Mouse (Mus musculus) layer of hippocampus, postnatal 10 days (tissue): ENCODE data around the gene Cmtm5. TPM values are rescaled to one million over a fixed set of nuclear protein-coding genes. Genes with fewer than 3 reads are reported as not detected.
"Not testable (repeated sequence)": the region's sequence is repeated elsewhere in the genome, so short reads cannot be mapped to it uniquely, and the experiment has no call there.

Experiments used
- DNase-seq, 2 experiments: peaks; one replicate each; pipeline ENCODE4 v3.0.0; 2021; ENCODE audit warnings: low spot score in 2 of 2
- total RNA-seq, 2 experiments: library from RNA; stranded (reverse); gene quantifications; 2 replicates each; pipeline ENCODE4 v1.2.3; 2021

Cmtm5 gene
- total RNA-seq, 2 experiments from 2014 or later = 33.5 to 37.0 TPM

- DNase-seq = no peak
Measured at GRCm38 (mm10) chr14:54930431-54930830, 5.6 kb upstream of the Cmtm5 start.

DNA sequence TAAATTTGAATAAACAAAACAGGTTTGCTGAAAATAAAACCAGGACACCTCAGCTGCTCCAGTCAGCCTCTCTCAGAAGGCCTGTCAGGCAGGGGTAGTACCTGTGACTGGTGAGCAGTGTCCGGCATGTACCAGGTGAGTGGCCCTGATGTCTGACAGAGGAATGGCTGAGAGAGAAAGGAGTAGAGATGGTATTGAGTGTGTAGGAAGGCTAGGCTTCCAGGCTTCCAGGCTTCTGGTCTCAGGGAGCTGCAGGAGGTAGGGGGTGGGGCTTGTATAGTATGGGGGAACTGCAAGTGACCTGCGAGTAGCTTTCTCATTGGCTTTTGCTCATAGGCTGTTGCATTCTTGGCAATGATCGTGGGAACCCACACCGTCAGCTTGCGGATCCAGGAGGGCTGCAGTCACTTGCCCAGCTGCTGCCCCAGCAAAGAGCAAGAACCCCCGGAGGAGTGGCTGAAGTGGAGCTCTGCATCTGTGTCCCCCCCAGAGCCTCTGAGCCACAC lies 3.4 kb upstream of the Cmtm5 start, which contains the start of gene Il25:
TSS of gene Il25 (plus strand) at position 51 of the 506 bp plus-strand sequence.
- DNase-seq = no peak

- DNase-seq = no peak
Measured at GRCm38 (mm10) chr14:54936831-54937160, 735 bp downstream of the Cmtm5 start.

GRCm38 (mm10) chr14:54937361-54938182 lies 1.5 kb downstream of the Cmtm5 start:
- DNase-seq = no peak

DNA sequence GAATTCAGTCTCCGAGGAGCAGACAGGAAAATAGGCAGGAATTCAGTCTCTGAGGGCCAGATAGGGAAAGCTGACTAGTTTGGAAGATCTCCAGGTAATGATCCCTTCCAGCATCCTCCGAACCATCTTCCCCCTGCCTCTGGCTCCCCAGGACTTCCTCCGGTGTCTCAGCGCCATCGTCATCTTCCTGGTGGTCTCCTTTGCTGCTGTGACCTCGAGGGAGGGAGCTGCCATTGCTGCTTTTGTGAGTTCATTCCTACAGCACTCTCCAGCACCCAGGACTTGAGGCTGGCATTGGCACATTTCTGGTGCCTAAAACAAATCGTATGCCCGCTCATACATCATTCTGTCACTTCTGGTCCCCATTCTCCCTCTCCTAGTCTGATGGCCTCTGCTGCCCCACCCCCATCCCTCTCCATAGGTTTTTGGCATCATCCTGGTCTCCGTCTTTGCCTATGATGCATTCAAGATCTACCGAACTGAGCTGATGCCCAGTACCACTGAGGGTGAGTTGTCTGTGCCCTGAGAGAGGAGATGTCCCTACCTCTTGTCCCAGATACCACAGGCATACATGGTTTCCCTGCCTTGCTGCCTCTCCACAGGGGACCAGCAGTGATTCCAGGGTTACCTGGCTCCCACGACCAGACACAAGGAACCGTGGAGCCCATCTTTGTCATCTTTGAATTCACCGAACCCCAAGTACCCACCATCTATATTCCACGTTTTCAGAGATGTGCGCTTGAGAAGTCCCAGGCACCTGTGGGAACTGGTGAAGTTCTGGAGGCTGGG lies 2.6 kb downstream of the Cmtm5 start:
- no peak for DNase-seq

- DNase-seq = peak; percentile 57 to 66
Measured at GRCm38 (mm10) chr14:54939434-54940175, 3.5 kb downstream of the Cmtm5 start.

DNA sequence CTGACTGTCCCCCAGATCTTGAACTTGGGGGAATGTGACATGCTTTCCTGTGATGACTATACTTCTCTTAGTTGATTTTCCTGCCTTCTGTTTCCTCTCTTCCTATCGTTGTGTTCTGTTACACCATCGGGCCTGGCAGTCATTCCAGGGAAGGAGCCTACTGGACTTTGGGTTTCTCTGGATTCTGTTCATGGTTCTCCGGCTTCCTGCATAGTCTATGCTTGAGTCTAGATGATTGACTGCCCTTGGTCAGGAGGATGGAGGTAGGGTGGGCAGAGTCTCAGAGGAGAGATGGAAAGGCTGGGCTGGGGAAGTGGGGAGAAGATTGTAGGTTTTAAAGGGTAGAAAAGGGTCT lies 4.1 kb downstream of the Cmtm5 start:
- no peak for DNase-seq

- no peak for DNase-seq
Measured at GRCm38 (mm10) chr14:54941024-54941978, 5.2 kb downstream of the Cmtm5 start.

DNA sequence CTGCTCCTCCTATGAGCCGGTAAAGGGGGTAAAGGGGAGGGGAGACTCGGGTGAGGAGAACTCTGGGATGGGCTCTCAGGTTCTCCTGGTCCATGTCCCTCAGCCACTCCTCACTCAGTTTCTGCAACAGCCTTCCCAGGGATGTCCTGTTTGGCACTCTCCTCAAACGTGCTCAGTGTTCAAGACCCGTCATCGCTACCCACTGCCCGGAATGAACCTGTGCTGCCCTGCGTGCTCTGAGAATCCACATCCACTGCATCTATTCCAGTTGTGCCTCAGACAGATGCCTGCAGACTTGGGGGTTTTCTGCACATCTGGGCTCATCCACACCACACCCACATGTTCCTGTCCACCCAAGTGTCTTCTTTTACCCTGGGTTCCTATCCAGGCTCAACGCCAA lies 6.4 kb downstream of the Cmtm5 start:
- no peak for DNase-seq

DNA sequence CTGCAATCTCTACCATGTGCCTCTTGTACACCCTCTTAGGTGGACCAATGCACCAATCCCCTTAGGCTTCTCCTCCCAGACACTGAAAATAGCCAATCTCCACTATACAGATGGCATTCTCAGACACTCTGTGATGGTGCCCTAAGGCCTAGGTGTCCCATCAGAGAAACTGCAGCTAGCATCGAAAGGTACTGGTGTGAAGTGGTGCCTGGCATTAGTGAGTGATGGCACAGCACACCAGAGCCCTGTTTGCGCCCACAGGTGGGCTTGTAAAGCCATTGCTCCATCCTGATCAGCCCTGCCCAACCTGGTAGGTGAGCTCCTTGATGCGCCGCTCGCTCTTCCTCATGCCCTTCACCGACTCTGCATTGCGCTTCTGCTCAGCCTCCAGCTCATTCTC lies 7.9 kb downstream of the Cmtm5 start:
- DNase-seq = no peak

- DNase-seq = no peak
Measured at GRCm38 (mm10) chr14:54944939-54945338, 8.9 kb downstream of the Cmtm5 start.

GRCm38 (mm10) chr14:54945975-54946704 lies 10.1 kb downstream of the Cmtm5 start:
- DNase-seq = no peak

- DNase-seq = not testable (repeated sequence)
Measured at GRCm38 (mm10) chr14:54947008-54947407, 10.9 kb downstream of the Cmtm5 start.

DNA sequence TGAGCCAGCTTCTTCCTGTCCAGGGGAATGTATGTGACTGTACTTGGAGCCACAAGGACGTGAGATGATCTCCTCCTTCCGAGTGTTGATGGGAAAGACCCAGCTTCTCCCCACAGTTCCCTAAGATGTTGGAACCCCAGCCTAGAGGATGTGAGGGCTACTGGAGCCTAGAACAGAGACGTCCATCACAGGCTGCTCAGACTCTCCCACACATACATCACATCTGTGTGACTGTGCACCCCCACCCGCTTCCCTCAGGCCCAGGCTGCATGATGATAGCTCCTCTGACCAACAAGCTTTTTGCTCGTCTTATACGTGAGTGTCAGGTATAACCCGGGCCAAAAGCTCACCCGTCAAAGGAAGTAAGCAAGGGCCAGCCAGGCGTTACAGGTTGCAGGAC lies 12.7 kb downstream of the Cmtm5 start:
- no peak for DNase-seq

DNA sequence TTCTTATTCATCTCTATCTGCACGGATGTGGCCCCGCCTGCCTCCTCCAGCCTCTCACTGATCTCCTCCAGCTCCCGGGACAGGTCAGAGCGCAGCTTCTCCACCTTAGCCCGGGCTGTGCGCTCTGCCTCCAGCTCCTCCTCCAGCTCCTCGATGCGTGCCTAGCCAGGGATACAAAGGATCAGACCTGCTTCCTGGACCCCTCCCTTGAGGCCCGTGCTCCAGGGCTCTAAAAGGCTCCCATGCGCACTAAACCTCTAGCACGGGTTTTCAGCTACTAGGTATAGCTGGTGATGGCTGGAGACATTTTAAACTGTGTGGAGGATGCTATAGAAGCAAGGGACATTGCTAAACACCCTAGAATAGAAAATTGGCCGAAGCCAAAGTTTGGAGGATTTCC lies 14.4 kb downstream of the Cmtm5 start:
- DNase-seq = no peak

DNA sequence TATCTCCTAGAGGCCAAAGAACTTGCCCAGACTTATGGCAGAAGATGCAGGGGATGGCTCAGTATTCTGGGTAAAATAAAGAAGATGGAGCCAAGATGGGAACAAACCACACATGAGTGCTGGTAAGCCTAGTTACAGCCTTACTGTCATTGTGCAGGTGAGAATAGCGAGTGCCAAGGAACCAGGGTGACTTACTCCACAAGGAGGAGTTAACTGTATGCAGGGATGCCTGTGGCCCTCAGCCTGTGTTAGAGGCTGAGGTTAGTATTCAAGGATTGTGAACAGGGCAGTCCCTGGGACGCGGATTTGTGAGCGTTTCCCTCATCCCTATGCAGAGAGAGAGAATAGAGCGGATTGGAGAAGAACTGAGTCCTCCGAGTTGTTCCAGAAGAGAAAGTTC lies 15.5 kb downstream of the Cmtm5 start:
- no peak for DNase-seq

DNA sequence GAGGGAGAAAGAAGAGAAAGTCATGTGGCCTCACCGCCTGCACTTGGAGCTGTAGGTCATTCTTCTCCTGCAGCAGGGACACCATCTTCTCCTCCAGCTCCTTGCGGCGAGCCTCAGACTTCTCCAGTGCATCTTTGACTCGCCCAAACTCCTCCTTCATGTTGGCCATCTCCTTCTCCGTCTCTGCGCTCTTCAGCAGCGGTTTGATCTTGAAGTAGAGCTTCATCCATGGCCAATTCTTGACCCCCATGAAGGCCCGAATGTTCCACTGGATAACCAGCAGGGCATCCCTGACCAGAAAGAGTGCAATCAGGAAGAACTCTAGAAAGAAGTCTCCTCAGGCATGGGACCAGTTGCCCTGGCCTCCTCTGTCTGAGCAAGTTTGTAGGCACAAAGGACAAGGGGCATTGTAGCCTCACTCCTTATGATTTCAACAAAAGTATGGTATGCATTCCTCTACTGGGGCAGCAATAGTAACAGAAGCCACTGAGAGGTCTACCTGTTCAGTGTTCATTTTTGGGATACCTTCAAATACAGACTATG lies 17.7 kb downstream of the Cmtm5 start:
- DNase-seq = no peak

DNA sequence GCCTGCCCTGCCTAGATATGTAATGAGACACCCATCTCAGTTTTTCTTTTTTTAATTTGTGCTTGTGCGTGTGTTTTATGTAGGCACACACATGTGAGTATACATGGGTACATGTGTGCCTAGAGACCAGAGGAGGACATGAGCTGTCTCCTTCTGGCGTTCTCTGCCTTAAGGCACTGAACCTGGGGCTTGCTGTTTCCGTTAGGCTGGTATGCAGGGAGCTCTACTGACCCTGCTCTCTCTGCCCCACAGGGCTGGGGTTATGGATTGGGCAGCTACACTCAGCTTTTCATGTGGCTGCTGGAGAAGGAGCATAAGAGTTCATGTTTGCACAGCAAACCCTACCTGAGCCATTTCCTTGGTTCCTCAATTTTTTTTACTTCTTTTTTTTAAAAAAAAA lies 18.4 kb downstream of the Cmtm5 start:
- DNase-seq = no peak

DNA sequence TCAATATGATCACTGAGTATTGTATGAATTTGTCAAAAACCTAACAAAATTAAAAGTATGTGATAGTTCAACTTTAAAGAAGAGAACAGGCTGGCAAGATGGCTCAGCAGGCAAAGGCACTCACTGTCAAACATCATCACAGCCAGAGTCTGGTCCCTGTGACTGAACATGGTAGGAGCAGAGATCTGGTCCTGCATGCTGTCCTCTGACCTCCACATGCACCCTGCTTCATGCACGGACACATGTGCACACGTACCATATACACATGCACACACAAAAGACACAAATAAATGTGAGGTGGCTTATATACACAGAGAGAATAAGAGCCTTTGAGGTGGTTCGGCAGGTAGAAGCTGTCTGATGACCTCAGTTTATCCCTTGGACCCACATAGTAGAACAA lies 19.4 kb downstream of the Cmtm5 start:
- no peak for DNase-seq

GRCm38 (mm10) chr14:54956533-54956932 lies 20.5 kb downstream of the Cmtm5 start:
- DNase-seq = no peak
